Mouse (Mus musculus) small intestine, adult 2 months (tissue): Measurements from ENCODE around the gene Cenpp. TPM values are rescaled to one million over a fixed set of nuclear protein-coding genes. Genes with fewer than 3 reads are reported as not detected.

Experiments used
- H3K27ac ChIP-seq: fragments of 200-500 bp; 2 replicates; pipeline ENCODE4 v1.5.1; 2012; ENCODE audit warnings: low read depth, low read length, control low read depth, inconsistent platforms; ENCODE audit not compliant: insufficient read depth
- H3K27me3 ChIP-seq: fragments of 200-500 bp; 2 replicates; pipeline ENCODE4 v1.6.1; 2012; ENCODE audit warnings: mild to moderate bottlenecking, moderate library complexity, low read length, inconsistent platforms; ENCODE audit not compliant: control insufficient read depth, insufficient read depth
- H3K36me3 ChIP-seq: fragments of 200-500 bp; 2 replicates; pipeline ENCODE4 v1.6.1; 2012; ENCODE audit warnings: mild to moderate bottlenecking, low read length, control low read depth, inconsistent platforms; ENCODE audit not compliant: control insufficient read depth, insufficient read depth
- H3K4me1 ChIP-seq: fragments of 200-500 bp; 2 replicates; pipeline ENCODE4 v1.6.1; 2012; ENCODE audit warnings: low read length, inconsistent platforms, mixed read lengths; ENCODE audit not compliant: control insufficient read depth, insufficient read depth, insufficient read length
- H3K4me3 ChIP-seq: fragments of 200-500 bp; 2 replicates; pipeline ENCODE4 v1.5.1; 2012; ENCODE audit warnings: low read depth, mild to moderate bottlenecking, control low read depth, inconsistent platforms, low read length, moderate library complexity
- CTCF ChIP-seq: fragments of 200-500 bp; IDR thresholded peaks from 2 replicates; pipeline ENCODE4 v1.5.1; 2012; ENCODE audit warnings: low read depth, mild to moderate bottlenecking, control low read depth, inconsistent platforms, low read length, moderate library complexity, mixed read lengths; ENCODE audit not compliant: insufficient replicate concordance, insufficient read length; ENCODE audit errors: extremely low read depth
- POLR2A ChIP-seq: fragments of 200-500 bp; IDR thresholded peaks from 2 replicates; pipeline ENCODE4 v1.6.1; 2012; ENCODE audit warnings: low read depth, mild to moderate bottlenecking, control low read depth, inconsistent platforms, low read length, moderate library complexity
- WGBS: fragments of 180-500 bp; shearing (Covaris S2); methylation state at CpG from one replicate; pipeline ENCODE4 v1.1.7; 2018; 5-methylcytosine and 5-hydroxymethylcytosine counted together
- polyA plus RNA-seq: library from polyadenylated mRNA; depleted of rRNA; stranded (reverse); fragments of >200 nt; gene quantifications from 2 replicates; pipeline ENCODE4 v1.2.3, GENCODE M21; 2012

The Cenpp gene
- polyA plus RNA-seq, 1 experiment = 0.27 TPM

- H3K27me3 ChIP-seq = no peaks in the 10 kb centered on the region
- no peak overlapping the region for H3K4me3 ChIP-seq
- peaks cover 31% of the 10 kb centered on the region for H3K36me3 ChIP-seq
- no peak overlapping the region for H3K27ac ChIP-seq
- TF ChIP-seq POLR2A = no peak
- no peak for TF ChIP-seq CTCF
- WGBS = 95% methylated on average over 6 of the region's 6 CpGs
- H3K4me1 ChIP-seq = no peaks in the 10 kb centered on the region
Observed at GRCm38 (mm10) chr13:49444451-49444850, 208.1 kb downstream of the Cenpp start.

- Histone ChIP-seq H3K36me3 (peaks cover 35% of the 10 kb centered on the region), H3K4me3 (no peak overlapping the region), H3K4me1 (no peaks in the 10 kb centered on the region), H3K27ac (no peak overlapping the region), H3K27me3 (no peaks in the 10 kb centered on the region)
- 71% methylated on average over 4 of the region's 4 CpGs for WGBS
- TF ChIP-seq CTCF (no peak), POLR2A (no peak)
Observed at GRCm38 (mm10) chr13:49436170-49436569, 216.4 kb downstream of the Cenpp start.

GRCm38 (mm10) chr13:49435745-49436144 lies 216.8 kb downstream of the Cenpp start:
- H3K36me3 ChIP-seq = peaks cover 35% of the 10 kb centered on the region
- WGBS = 63% methylated on average over 1 of the region's 1 CpGs
- no peak overlapping the region for H3K4me3 ChIP-seq
- H3K27me3 ChIP-seq = no peaks in the 10 kb centered on the region
- TF ChIP-seq CTCF (no peak), POLR2A (no peak)
- H3K4me1 ChIP-seq = no peaks in the 10 kb centered on the region
- no peak overlapping the region for H3K27ac ChIP-seq

GRCm38 (mm10) chr13:49433268-49434029 lies 219.1 kb downstream of the Cenpp start:
- TF ChIP-seq CTCF (no peak), POLR2A (no peak)
- H3K36me3 ChIP-seq = peaks cover 31% of the 10 kb centered on the region
- H3K27me3 ChIP-seq = no peaks in the 10 kb centered on the region
- no peak overlapping the region for H3K4me3 ChIP-seq
- 91% methylated on average over 2 of the region's 2 CpGs for WGBS
- H3K27ac ChIP-seq = no peak overlapping the region
- peaks cover 4% of the 10 kb centered on the region; the same call in 1 of the 2 replicates for H3K4me1 ChIP-seq

- Histone ChIP-seq H3K27me3 (no peaks in the 10 kb centered on the region), H3K4me3 (no peak overlapping the region), H3K27ac (no peak overlapping the region), H3K4me1 (peaks cover 4% of the 10 kb centered on the region; the same call in 1 of the 2 replicates), H3K36me3 (peaks cover 14% of the 10 kb centered on the region)
- WGBS = 40% methylated on average over 4 of the region's 4 CpGs
- TF ChIP-seq POLR2A (no peak), CTCF (no peak)
Observed at GRCm38 (mm10) chr13:49430529-49430928, 222.1 kb downstream of the Cenpp start.

GRCm38 (mm10) chr13:49428042-49428675 lies 224.4 kb downstream of the Cenpp start:
- no peaks in the 10 kb centered on the region for H3K27me3 ChIP-seq
- H3K4me3 ChIP-seq = no peak overlapping the region
- peaks cover 10% of the 10 kb centered on the region; the same call in 1 of the 2 replicates for H3K36me3 ChIP-seq
- TF ChIP-seq POLR2A (no peak), CTCF (no peak)
- H3K4me1 ChIP-seq = peaks cover 4% of the 10 kb centered on the region; the same call in 1 of the 2 replicates
- no peak overlapping the region; the same call in 1 of the 2 replicates for H3K27ac ChIP-seq
- 67% methylated on average over 1 of the region's 1 CpGs for WGBS

GRCm38 (mm10) chr13:49426736-49427135 lies 225.8 kb downstream of the Cenpp start:
- H3K27me3 ChIP-seq = no peaks in the 10 kb centered on the region
- H3K36me3 ChIP-seq = no peaks in the 10 kb centered on the region
- TF ChIP-seq POLR2A (no peak), CTCF (no peak)
- WGBS = 83% methylated on average over 3 of the region's 3 CpGs
- no peak overlapping the region for H3K4me3 ChIP-seq
- H3K27ac ChIP-seq = no peak overlapping the region
- H3K4me1 ChIP-seq = peaks cover 11% of the 10 kb centered on the region
